Mouse (Mus musculus) ovary, adult 18-20 months (tissue): ENCODE data around the gene Cog1.

Source experiments
- DNase-seq: peaks from one replicate; pipeline ENCODE4 v3.0.0; 2022; ENCODE audit warnings: low spot score, mixed read lengths

Cog1 gene

DNA sequence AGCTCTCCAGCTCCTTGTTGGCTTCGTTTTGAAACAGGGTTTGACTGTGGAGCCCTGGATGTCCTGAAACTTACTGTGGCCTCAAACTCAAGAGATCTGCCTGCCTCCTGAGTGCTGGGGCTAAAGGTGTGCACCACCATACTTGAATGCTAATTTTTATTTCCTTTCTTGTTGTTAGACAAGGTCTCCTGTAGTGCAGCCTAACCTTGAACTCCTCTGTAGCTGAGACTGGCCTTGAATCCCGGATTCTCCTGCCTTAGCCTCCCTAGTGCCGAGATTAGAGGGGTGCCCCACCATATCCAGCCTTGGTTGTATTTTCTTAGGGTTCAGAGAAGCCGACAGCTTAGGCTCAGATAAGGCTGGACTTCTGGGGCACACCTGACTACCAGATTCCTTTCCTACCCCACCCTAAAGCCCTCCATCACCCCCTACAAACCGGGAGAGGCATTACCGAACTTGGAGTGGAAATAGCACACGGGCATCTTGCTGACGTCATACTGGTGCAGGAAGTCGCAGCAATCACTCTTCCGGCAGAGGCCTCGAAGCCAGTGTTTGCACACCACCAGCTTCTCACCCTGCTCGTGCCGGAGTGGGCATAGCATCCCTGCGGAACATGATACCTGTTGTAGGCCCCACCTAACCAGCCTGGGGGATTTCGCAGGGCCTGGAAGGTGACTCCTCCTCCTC is 57.1 kb downstream of the Cog1 start:
- no peak for DNase-seq

- no peak for DNase-seq
Measured at GRCm38 (mm10) chr11:113708629-113709213, 59.8 kb downstream of the Cog1 start.

DNA sequence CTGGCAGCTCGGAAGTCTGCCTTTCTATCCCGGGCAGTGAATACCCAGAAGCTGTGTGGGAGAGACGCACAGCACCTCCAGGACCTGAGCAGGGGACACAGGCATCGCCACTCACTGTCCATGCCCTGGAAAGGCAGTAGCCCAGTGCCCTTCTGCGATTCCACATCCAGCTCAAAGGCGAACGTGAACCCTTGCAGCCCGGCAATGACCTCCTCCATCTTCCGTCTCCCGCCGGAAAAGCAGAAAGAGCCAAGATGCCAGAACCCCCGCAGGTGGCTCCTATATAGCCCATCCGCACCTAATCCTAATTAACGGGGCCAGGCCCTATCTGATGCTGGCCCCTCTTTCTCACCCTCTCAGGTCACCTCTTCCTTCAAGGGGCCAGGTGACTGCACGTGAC is 60.3 kb downstream of the Cog1 start:
- no peak for DNase-seq

DNA sequence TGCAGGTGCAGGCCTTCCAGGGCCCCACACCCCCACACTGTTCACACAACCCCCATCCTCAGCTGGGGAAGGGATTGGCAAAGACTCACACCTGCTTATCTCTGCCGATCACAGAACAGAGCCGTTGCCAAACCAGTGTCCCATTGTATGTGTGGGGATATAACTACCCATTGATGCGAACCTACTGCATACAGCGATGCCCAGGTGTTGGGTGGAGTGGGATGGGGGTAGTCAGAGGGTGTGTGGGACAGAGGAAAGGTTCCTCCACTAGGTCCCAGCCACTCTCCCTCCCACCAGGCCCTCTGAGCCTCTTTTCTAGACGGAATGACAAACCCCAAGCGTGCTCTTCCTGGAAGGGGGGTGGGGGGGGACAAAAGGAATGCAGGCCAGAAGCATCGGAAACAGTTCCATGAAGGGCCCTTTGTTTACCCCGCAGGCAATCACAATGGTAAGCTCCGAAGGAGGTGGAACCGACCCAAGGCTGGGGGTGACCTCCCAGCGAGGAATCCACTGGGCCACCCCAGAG is 60.8 kb downstream of the Cog1 start, which contains the start of gene Cpsf4l:
TSS of gene Cpsf4l (minus strand) at position 287 of the 526 bp plus-strand sequence.
- no peak for DNase-seq

DNA sequence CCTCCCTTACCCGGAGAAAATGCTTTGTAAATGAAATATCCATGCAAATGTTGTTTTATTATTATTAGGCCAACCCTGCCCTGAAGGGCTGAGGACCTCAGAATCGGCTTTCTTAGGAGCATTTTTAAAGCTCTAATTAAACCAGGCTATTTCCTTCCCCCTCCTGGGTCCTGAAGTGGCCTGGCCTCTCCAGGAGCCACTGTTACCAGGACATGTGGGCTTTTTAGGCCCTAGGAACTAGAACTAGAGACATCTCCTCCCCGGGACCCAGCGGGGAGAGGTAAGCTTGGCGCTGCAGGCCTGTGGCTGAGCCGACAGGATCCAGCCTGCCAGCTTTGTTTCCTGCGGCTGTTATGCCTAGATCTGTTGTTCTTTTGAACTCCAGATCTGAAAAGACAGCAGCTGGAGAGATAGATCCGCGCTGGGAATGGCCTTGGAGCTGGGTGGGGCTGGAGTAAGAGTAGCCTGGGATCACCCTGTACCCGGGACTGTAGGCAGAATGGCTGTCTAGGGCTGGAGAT is 61.3 kb downstream of the Cog1 start:
- DNase-seq, result no peak

DNA sequence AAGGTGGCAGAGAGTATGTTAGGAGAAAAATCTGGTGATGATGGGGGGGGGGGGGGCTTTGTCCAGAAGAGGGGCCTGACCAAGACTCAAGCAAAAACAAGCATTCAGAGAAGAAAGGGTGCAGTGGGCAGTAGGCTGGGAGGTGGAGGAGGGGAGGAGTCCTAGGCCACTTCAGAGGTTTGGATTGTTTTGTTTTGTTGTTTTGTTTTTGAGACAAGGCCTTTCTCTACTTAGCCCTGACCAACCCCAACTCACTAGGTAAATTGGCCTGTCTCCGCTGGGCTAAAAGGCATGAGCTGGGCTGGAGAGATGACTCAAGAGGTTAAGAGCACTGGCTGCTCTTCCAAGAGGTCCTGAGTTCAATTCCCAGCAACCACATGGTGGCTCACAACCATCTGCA is 62.1 kb downstream of the Cog1 start:
- DNase-seq, result no peak

GRCm38 (mm10) chr11:113715078-113715674 is 66.2 kb downstream of the Cog1 start:
- peak; percentile 49 for DNase-seq

GRCm38 (mm10) chr11:113716132-113716531 is 67.2 kb downstream of the Cog1 start:
- no peak for DNase-seq
